Mouse (Mus musculus): ENCODE measurements around the gene Kri1. TPM values are rescaled to one million over a fixed set of nuclear protein-coding genes. Genes with fewer than 3 reads are reported as not detected.

Gene Kri1
- total and polyA plus RNA-seq, 2 experiments from 2014 or later: 11.9 to 27.6 TPM

- DNase-seq: peak; percentile 53
Observed at GRCm38 (mm10) chr9:21244428-21245112, 43.2 kb downstream of the Kri1 start.

DNA sequence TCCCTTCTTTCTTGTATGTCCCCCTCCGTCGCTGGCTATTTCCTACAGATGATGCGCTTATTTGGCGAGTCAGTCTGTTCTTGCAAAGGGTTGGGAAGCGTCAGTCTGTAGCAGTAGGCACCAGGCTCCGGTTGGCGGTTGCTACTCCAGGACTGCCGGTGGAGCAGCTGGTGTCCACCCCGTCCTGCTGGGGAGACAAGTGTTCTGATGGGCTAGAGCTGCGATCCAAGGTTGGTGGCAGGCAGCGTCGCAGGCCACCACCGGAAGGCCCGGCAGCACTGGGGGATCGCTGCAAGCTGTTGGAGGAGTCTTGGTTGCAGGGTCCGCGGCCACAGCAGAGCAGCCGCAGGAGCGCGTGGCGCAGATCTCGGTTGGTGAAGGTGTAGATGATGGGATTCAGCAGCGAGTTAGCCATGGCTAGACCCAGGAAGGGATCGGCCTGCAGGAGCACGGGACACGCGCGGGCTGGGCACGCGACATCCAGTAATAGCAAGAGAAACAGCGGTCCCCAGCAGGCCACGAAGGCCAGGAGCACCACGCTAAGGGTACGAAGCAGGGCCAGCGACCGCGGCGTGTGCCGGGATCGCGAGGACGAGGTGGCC lies 43.8 kb downstream of the Kri1 start:
- H3K4me3 ChIP-seq (ENCODE audit: low read depth, low read length): peak overlapping the region; percentile 49
- DNase-seq (no peak), ATAC-seq (peak; percentile 21)
- no peak for TF ChIP-seq CTCF (IDR thresholded peaks at IDR 0.05; ENCODE audit: low read depth)
- H3K4me1 ChIP-seq (ENCODE audit: insufficient read depth): no peaks in the 10 kb centered on the region
- H3K4me2 ChIP-seq (ENCODE audit: low read depth): peak overlapping the region; percentile 77
- H3K27ac ChIP-seq (ENCODE audit: low read depth, low read length): peak overlapping the region; percentile 54
- peak overlapping the region; percentile 62 for H3K9ac ChIP-seq
- no peaks in the 10 kb centered on the region for H3K36me3 ChIP-seq (ENCODE audit: insufficient read depth)
- H3K9me3 ChIP-seq (ENCODE audit: low read length): no peaks in the 10 kb centered on the region
- H3K27me3 ChIP-seq (ENCODE audit: insufficient read depth, low read length): peaks cover 42% of the 10 kb centered on the region
- 4% methylated on average over 42 of the region's 42 CpGs for WGBS

More at GRCm38 (mm10) chr9:21244428-21245112, 43.2 kb downstream of the Kri1 start:
- Histone ChIP-seq H3K27me3 (ENCODE audit: insufficient read depth, low read length) (peaks cover 49% of the 10 kb centered on the region), H3K9me3 (ENCODE audit: low read length) (no peaks in the 10 kb centered on the region), H3K36me3 (ENCODE audit: insufficient read depth) (no peaks in the 10 kb centered on the region), H3K4me2 (ENCODE audit: low read depth) (peak overlapping the region; percentile 77), H3K4me3 (ENCODE audit: low read depth, low read length) (peak overlapping the region; percentile 49), H3K9ac (peak overlapping the region; percentile 62), H3K27ac (ENCODE audit: low read depth, low read length) (peak overlapping the region; percentile 54), H3K4me1 (ENCODE audit: insufficient read depth) (no peaks in the 10 kb centered on the region)
- WGBS: under 1% methylated on average over 63 of the region's 72 CpGs
- no peak; the same call in none of the 2 replicates for TF ChIP-seq CTCF (IDR thresholded peaks at IDR 0.05; ENCODE audit: low read depth)
- peak; percentile 54 for ATAC-seq

DNA sequence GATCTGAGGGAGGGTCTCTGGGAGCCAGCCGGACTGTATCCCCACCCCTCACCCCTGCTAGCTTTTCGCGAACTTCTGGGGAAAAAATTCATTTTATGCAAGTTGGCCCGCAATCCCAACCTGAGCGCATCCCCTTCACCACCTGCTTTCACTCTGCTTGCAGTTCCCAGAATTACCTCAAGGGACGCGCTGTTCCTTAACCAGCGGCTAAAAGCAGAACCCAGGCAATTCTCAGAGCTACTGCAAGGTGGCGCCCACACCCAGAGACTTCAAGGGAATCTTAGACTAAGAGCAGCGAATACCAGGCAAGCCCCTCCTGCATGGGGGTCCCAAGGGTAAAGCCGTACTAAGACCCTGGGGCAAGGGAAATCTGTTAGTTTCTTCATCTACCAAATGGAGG lies 46.4 kb downstream of the Kri1 start:
- ATAC-seq (peak; percentile 8; the same call in 1 of the 2 replicates), DNase-seq (peak; percentile 92)
- Histone ChIP-seq H3K36me3 (ENCODE audit: insufficient read depth) (no peaks in the 10 kb centered on the region), H3K9me3 (ENCODE audit: low read length) (no peaks in the 10 kb centered on the region), H3K4me2 (ENCODE audit: low read depth) (no peak overlapping the region), H3K27me3 (ENCODE audit: insufficient read depth, low read length) (peaks cover 22% of the 10 kb centered on the region), H3K9ac (no peak overlapping the region), H3K4me1 (ENCODE audit: insufficient read depth) (peaks cover 14% of the 10 kb centered on the region; the same call in 1 of the 2 replicates), H3K4me3 (ENCODE audit: low read depth, low read length) (no peak overlapping the region), H3K27ac (ENCODE audit: low read depth, low read length) (no peak overlapping the region)
- WGBS: 1% methylated on average over 11 of the region's 11 CpGs
- peak; percentile 99 for TF ChIP-seq CTCF (IDR thresholded peaks at IDR 0.05; ENCODE audit: low read depth)

GRCm38 (mm10) chr9:21239465-21239848 lies 48.3 kb downstream of the Kri1 start:
- Histone ChIP-seq H3K9ac (no peak overlapping the region), H3K9me3 (ENCODE audit: low read length) (no peaks in the 10 kb centered on the region), H3K27ac (ENCODE audit: low read depth, low read length) (no peak overlapping the region), H3K27me3 (ENCODE audit: insufficient read depth, low read length) (peaks cover 7% of the 10 kb centered on the region), H3K4me3 (ENCODE audit: low read depth, low read length) (peak overlapping the region; percentile 82), H3K36me3 (ENCODE audit: insufficient read depth) (no peaks in the 10 kb centered on the region), H3K4me2 (ENCODE audit: low read depth) (peak overlapping the region; percentile 76), H3K4me1 (ENCODE audit: insufficient read depth) (peaks cover 14% of the 10 kb centered on the region; the same call in 1 of the 2 replicates)
- no peak for TF ChIP-seq CTCF (IDR thresholded peaks at IDR 0.05; ENCODE audit: low read depth)
- ATAC-seq (no peak), DNase-seq (no peak)
- 29% methylated on average over 4 of the region's 4 CpGs for WGBS

DNA sequence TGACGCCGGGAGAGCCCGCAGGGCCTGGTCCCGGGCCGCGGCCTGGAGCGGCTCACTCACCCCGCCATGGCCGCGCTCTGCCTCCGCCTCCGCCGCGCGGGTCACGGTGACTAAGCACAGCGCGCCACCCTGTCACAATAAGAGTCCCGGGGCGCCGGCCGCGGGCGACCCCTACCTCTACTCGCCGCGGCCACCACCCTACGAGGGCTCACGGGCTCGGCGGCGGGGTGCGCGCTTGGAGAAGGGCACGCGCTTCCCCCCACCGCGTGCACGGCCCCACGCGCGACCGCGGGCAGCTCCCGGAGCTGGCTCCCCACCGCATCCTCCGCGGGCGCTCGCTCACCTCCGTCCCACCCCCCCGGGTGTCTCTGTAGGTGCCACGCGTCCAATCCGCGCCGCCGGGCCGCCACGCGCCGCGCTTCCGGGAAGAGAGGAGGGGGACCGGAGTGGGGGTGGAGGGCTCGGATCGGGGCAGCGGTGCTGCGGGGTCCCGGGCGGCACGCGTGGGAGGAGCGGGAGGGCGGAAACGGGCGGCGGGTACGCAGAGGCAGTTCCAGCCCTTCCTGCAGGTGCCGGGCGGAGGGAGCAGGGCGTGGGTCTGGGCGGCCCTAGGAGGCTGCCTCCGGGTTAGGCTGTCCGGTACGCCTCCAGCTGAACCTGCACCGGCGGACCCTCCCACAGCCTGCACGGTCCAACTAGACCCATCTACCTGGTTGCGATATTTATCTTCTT lies 48.9 kb downstream of the Kri1 start, which contains the start of gene Keap1:
Gene Keap1, minus strand, starts transcription at position 629 of the 732 bp plus-strand sequence.
- Histone ChIP-seq H3K4me3 (ENCODE audit: low read depth, low read length) (peak within 1 kb of the TSS; percentile 82), H3K4me2 (ENCODE audit: low read depth) (peak within 1 kb of the TSS; percentile 76), H3K27ac (ENCODE audit: low read depth, low read length) (peak within 1 kb of the TSS; percentile 85), H3K9ac (peak within 1 kb of the TSS; percentile 95), H3K9me3 (ENCODE audit: low read length) (no peaks in the 10 kb centered on the region), H3K36me3 (ENCODE audit: insufficient read depth) (peaks cover 2% of the 10 kb centered on the region; the same call in 1 of the 2 replicates), H3K27me3 (ENCODE audit: insufficient read depth, low read length) (peaks cover 7% of the 10 kb centered on the region), H3K4me1 (ENCODE audit: insufficient read depth) (peaks cover 14% of the 10 kb centered on the region; the same call in 1 of the 2 replicates)
- DNase-seq: peak; percentile 81
- WGBS: under 1% methylated on average over 70 of the region's 90 CpGs
- ATAC-seq: peak; percentile 85
- TF ChIP-seq CTCF (IDR thresholded peaks at IDR 0.05; ENCODE audit: low read depth): no peak; the same call in 1 of the 2 replicates

DNA sequence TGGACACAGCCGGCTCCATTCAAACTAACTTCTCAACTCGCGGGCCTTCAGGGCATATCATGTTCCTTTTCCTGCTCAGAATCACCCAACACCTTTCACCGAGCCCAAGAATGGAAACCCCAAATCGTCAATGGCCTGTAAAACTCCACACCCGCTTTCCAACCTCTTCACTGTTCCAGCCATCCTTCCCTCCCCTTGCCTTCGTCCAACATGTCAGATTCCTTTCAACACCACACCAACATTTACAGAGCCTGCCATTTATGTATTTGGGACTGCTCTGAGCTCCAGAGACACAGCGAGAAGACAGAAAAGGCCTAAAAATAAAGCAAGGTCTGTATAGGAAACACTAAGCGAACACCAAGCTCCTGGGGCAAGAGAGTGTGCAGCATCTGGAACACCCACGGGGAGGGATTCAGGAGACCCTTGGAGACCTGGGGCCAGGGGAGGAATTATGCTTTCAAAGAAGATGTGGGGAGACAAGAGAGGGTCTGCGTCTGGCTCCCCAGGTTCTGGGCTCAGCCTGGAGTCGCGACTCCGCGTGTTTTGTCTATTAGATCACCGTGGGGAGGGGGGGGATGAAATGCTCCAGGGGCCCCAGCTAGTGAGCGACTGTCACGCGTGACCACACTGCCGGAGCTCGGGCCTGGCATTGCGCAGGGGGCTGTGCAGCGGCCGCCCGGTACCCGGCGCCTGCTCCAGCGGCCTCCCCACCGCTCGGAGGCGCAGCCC lies 49.6 kb downstream of the Kri1 start:
- Histone ChIP-seq H3K4me1 (ENCODE audit: insufficient read depth) (peaks cover 14% of the 10 kb centered on the region; the same call in 1 of the 2 replicates), H3K9ac (peak overlapping the region; percentile 95), H3K9me3 (ENCODE audit: low read length) (no peaks in the 10 kb centered on the region), H3K27me3 (ENCODE audit: insufficient read depth, low read length) (peaks cover 1% of the 10 kb centered on the region), H3K4me2 (ENCODE audit: low read depth) (peak overlapping the region; percentile 76), H3K27ac (ENCODE audit: low read depth, low read length) (peak overlapping the region; percentile 85), H3K4me3 (ENCODE audit: low read depth, low read length) (peak overlapping the region; percentile 82), H3K36me3 (ENCODE audit: insufficient read depth) (peaks cover 10% of the 10 kb centered on the region; the same call in 1 of the 2 replicates)
- WGBS: under 1% methylated on average over 25 of the region's 31 CpGs
- no peak for TF ChIP-seq CTCF (IDR thresholded peaks at IDR 0.05; ENCODE audit: low read depth)
- ATAC-seq (peak; percentile 12), DNase-seq (peak; percentile 64)

Measured in forebrain, postnatal 0 days (tissue).